Mouse (Mus musculus): Measurements from ENCODE around the gene Nit1. TPM values are rescaled to one million over a fixed set of nuclear protein-coding genes. Genes with fewer than 3 reads are reported as not detected.

Nit1 gene
- total and polyA plus RNA-seq, 2 experiments: 128 to 139 TPM

GRCm38 (mm10) chr1:171384361-171384760, 38.9 kb upstream of the Nit1 start:
- TF ChIP-seq CTCF (IDR thresholded peaks at IDR 0.05; ENCODE audit: low read depth, low read length): no peak
- H3K27ac ChIP-seq (replicated peaks; ENCODE audit: insufficient read depth, low read depth, low read length): no peak overlapping the region
- no peak for DNase-seq (ENCODE audit: extremely low read depth, low read depth, low spot score)
- H3K79me2 ChIP-seq (ENCODE audit: control insufficient read depth, insufficient read depth, low read length): no peaks in the 10 kb centered on the region
- WGBS: 69% methylated on average over 9 of the region's 9 CpGs
- no peak overlapping the region for H3K4me3 ChIP-seq (ENCODE audit: insufficient read depth, low read depth, low read length)
- no peak overlapping the region for H3K9ac ChIP-seq (ENCODE audit: low read depth, low read length)
- no peaks in the 10 kb centered on the region for H3K27me3 ChIP-seq (ENCODE audit: control insufficient read depth, insufficient read depth, low read length)
- H3K4me1 ChIP-seq (ENCODE audit: control insufficient read depth, insufficient read depth, low read length): no peaks in the 10 kb centered on the region
- H3K36me3 ChIP-seq (ENCODE audit: control insufficient read depth, insufficient read depth, low read length): no peaks in the 10 kb centered on the region

DNA sequence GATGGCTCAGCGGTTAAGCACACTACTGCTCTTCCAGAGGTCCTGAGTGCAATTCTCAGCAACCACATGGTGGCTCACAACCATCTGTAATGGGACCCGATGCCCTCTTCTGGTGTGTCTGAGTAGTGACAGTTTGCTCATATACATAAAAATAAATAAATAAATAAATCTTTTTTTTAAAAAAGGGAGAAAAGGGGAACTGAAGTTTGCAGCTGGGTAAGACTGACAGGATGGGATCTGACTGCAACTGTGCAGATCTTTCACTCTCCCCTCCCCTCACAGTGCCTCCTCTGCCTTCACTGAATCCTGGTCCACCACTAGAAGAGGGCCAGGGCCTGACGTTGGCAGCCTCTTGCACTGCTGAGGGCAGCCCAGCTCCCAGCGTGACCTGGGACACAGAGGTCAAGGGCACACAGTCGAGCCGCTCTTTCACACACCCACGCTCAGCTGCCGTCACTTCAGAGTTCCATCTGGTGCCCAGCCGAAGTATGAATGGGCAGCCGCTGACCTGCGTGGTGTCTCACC, 36.7 kb upstream of the Nit1 start:
- DNase-seq (ENCODE audit: extremely low read depth, low read depth, low spot score): no peak
- Histone ChIP-seq H3K27ac (replicated peaks; ENCODE audit: insufficient read depth, low read depth, low read length) (no peak overlapping the region), H3K79me2 (ENCODE audit: control insufficient read depth, insufficient read depth, low read length) (no peaks in the 10 kb centered on the region), H3K4me1 (ENCODE audit: control insufficient read depth, insufficient read depth, low read length) (no peaks in the 10 kb centered on the region), H3K36me3 (ENCODE audit: control insufficient read depth, insufficient read depth, low read length) (no peaks in the 10 kb centered on the region), H3K9ac (ENCODE audit: low read depth, low read length) (no peak overlapping the region), H3K27me3 (ENCODE audit: control insufficient read depth, insufficient read depth, low read length) (no peaks in the 10 kb centered on the region), H3K4me3 (ENCODE audit: insufficient read depth, low read depth, low read length) (no peak overlapping the region)
- TF ChIP-seq CTCF (IDR thresholded peaks at IDR 0.05; ENCODE audit: low read depth, low read length): no peak
- no peak for TF ChIP-seq POLR2A (IDR thresholded peaks at IDR 0.05; ENCODE audit: extremely low read depth, insufficient read depth, low read length)
- WGBS: 56% methylated on average over 11 of the region's 11 CpGs

GRCm38 (mm10) chr1:171379935-171380599, 34.6 kb upstream of the Nit1 start:
- Histone ChIP-seq H3K4me1 (ENCODE audit: control insufficient read depth, insufficient read depth, low read length) (no peaks in the 10 kb centered on the region), H3K27ac (replicated peaks; ENCODE audit: insufficient read depth, low read depth, low read length) (no peak overlapping the region), H3K27me3 (ENCODE audit: control insufficient read depth, insufficient read depth, low read length) (no peaks in the 10 kb centered on the region), H3K79me2 (ENCODE audit: control insufficient read depth, insufficient read depth, low read length) (no peaks in the 10 kb centered on the region), H3K9ac (ENCODE audit: low read depth, low read length) (no peak overlapping the region), H3K4me3 (ENCODE audit: insufficient read depth, low read depth, low read length) (no peak overlapping the region; the same call in 1 of the 2 replicates), H3K36me3 (ENCODE audit: control insufficient read depth, insufficient read depth, low read length) (no peaks in the 10 kb centered on the region)
- TF ChIP-seq POLR2A (IDR thresholded peaks at IDR 0.05; ENCODE audit: extremely low read depth, insufficient read depth, low read length): no peak
- TF ChIP-seq CTCF (IDR thresholded peaks at IDR 0.05; ENCODE audit: low read depth, low read length): peak; percentile 88
- peak; percentile 50 for DNase-seq (ENCODE audit: extremely low read depth, low read depth, low spot score)
- WGBS: 7% methylated on average over 31 of the region's 31 CpGs

DNA sequence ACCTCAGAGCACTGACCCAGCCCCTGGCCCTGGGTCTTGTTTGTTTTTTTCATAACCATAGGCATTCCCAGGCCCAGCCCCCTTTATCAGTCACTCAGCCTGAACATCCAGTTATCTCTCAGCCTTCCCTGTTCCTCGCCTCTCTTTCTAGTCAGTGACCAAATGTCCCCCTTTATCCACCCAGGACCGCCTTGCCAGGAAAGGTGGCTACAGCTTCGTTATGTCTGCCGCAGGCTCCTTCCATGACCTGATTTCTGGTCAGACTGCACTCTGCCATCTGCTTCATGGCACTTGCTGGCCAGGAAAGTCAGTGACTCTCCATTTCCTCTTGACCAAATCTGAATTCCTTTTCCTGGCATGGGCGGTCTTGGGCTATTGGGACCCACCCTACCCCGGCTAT, 32.9 kb upstream of the Nit1 start:
- Histone ChIP-seq H3K4me1 (ENCODE audit: control insufficient read depth, insufficient read depth, low read length) (no peaks in the 10 kb centered on the region), H3K36me3 (ENCODE audit: control insufficient read depth, insufficient read depth, low read length) (no peaks in the 10 kb centered on the region), H3K27me3 (ENCODE audit: control insufficient read depth, insufficient read depth, low read length) (no peaks in the 10 kb centered on the region), H3K79me2 (ENCODE audit: control insufficient read depth, insufficient read depth, low read length) (no peaks in the 10 kb centered on the region), H3K27ac (replicated peaks; ENCODE audit: insufficient read depth, low read depth, low read length) (no peak overlapping the region), H3K9ac (ENCODE audit: low read depth, low read length) (no peak overlapping the region), H3K4me3 (ENCODE audit: insufficient read depth, low read depth, low read length) (no peak overlapping the region)
- no peak for DNase-seq (ENCODE audit: extremely low read depth, low read depth, low spot score)
- WGBS: 83% methylated on average over 6 of the region's 6 CpGs
- no peak for TF ChIP-seq CTCF (IDR thresholded peaks at IDR 0.05; ENCODE audit: low read depth, low read length)
- no peak for TF ChIP-seq POLR2A (IDR thresholded peaks at IDR 0.05; ENCODE audit: extremely low read depth, insufficient read depth, low read length)

GRCm38 (mm10) chr1:171375646-171376097, 30.2 kb upstream of the Nit1 start:
- Histone ChIP-seq H3K36me3 (ENCODE audit: control insufficient read depth, insufficient read depth, low read length) (no peaks in the 10 kb centered on the region), H3K4me3 (ENCODE audit: insufficient read depth, low read depth, low read length) (no peak overlapping the region), H3K9ac (ENCODE audit: low read depth, low read length) (no peak overlapping the region), H3K27ac (replicated peaks; ENCODE audit: insufficient read depth, low read depth, low read length) (no peak overlapping the region), H3K27me3 (ENCODE audit: control insufficient read depth, insufficient read depth, low read length) (no peaks in the 10 kb centered on the region), H3K79me2 (ENCODE audit: control insufficient read depth, insufficient read depth, low read length) (no peaks in the 10 kb centered on the region), H3K4me1 (ENCODE audit: control insufficient read depth, insufficient read depth, low read length) (no peaks in the 10 kb centered on the region)
- WGBS: 65% methylated on average over 9 of the region's 9 CpGs
- TF ChIP-seq CTCF (IDR thresholded peaks at IDR 0.05; ENCODE audit: low read depth, low read length): no peak
- TF ChIP-seq POLR2A (IDR thresholded peaks at IDR 0.05; ENCODE audit: extremely low read depth, insufficient read depth, low read length): no peak
- no peak for DNase-seq (ENCODE audit: extremely low read depth, low read depth, low spot score)

DNA sequence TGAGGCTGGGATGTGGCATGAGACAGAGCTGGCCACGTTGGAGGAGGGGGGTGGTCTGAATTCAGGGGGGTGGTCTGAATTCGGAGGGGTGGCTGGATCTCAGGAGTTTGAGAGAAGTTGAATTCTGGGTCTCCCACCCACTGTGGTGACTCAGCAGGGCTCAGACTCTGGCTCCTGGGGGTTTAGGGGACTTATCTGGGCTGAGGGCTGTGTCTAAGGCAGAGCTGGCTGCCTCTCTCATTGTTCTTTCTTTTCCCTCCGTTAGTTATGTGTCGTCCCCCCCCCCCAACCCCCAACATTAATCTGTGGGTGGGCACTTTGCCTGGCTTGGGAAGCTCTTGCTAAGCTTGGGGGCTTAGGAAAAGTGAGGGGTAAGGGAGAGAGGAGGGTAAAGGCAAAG, 28.5 kb upstream of the Nit1 start:
- no peaks in the 10 kb centered on the region for H3K79me2 ChIP-seq (ENCODE audit: control insufficient read depth, insufficient read depth, low read length)
- no peak overlapping the region for H3K27ac ChIP-seq (replicated peaks; ENCODE audit: insufficient read depth, low read depth, low read length)
- H3K27me3 ChIP-seq (ENCODE audit: control insufficient read depth, insufficient read depth, low read length): no peaks in the 10 kb centered on the region
- H3K4me1 ChIP-seq (ENCODE audit: control insufficient read depth, insufficient read depth, low read length): no peaks in the 10 kb centered on the region
- no peak overlapping the region for H3K4me3 ChIP-seq (ENCODE audit: insufficient read depth, low read depth, low read length)
- no peak for DNase-seq (ENCODE audit: extremely low read depth, low read depth, low spot score)
- 16% methylated on average over 4 of the region's 4 CpGs for WGBS
- no peak overlapping the region for H3K9ac ChIP-seq (ENCODE audit: low read depth, low read length)
- H3K36me3 ChIP-seq (ENCODE audit: control insufficient read depth, insufficient read depth, low read length): no peaks in the 10 kb centered on the region
- TF ChIP-seq CTCF (IDR thresholded peaks at IDR 0.05; ENCODE audit: low read depth, low read length): no peak

Measured in liver, adult 2 months (tissue).